ENCODE assay signal across 10 mouse cellular contexts in the genomic region with DNA sequence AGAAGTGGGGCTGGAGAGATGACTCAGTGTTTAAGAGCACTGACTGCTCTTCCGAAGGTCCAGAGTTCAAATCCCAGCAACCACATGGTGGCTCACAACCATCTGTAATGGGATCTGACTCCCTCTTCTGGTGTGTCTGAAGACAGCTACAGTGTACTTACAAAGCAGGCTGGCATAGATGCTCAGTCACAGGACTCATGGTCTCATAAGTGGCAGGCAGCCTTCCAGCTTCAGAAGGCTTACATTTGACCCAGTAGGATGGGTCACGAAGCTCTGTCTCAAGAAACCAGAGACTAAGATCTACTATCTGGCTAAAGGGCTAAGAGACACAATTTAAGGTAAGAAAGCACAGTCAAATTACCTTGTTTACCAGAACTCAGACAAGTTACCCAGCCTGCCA. TPM values are rescaled to one million over a fixed set of nuclear protein-coding genes. Genes with fewer than 3 reads are reported as not detected.
DNase-seq lines count a peak whose midpoint lies in the region; TF ChIP-seq lines count a peak whose summit lies in the region.
"Not testable (repeated sequence)": the region's sequence is repeated elsewhere in the genome, so short reads cannot be mapped to it uniquely, and the experiment has no call there.
"Had no signal": no experiment of that assay in that cellular context is flagged by ENCODE, and none has a peak within 500 bp of the region (broad histone marks: within the 10 kb centered on the region; RNA-seq: fewer than 3 reads in every experiment).

No protein-coding gene starts in this region.

- H3K79me2 ChIP-seq in heart, adult 2 months (replicated peaks; ENCODE audit: control insufficient read depth, insufficient read depth, low read length) = not testable (repeated sequence)
- H3K79me2 ChIP-seq in liver, adult 2 months (ENCODE audit: control insufficient read depth, insufficient read depth, low read length) = peaks cover 17% of the 10 kb centered on the region; the same call in 1 of the 2 replicates

- peaks cover 24% of the 10 kb centered on the region for H3K36me3 ChIP-seq in heart, adult 2 months (ENCODE audit: control insufficient read depth, insufficient read depth, low read length)
- not testable (repeated sequence) for H3K36me3 ChIP-seq in liver, adult 2 months (ENCODE audit: control insufficient read depth, insufficient read depth, low read length)

- TF ChIP-seq POLR2A in heart, adult 2 months (IDR thresholded peaks at IDR 0.05; ENCODE audit: insufficient read depth, low read depth, low read length); liver, adult 2 months (IDR thresholded peaks at IDR 0.05; ENCODE audit: extremely low read depth, insufficient read depth, low read length): not testable (repeated sequence)

- not testable (repeated sequence) for TF ChIP-seq EP300 in heart, adult 2 months (IDR thresholded peaks at IDR 0.05; ENCODE audit: insufficient read depth, low read depth, low read length)

- not testable (repeated sequence) for H3K4me1 ChIP-seq in brown adipose tissue, adult 24 weeks (ENCODE audit: control insufficient read depth, insufficient read depth, insufficient read length, low read length); heart, adult 2 months (ENCODE audit: control insufficient read depth, insufficient read depth, low read length)
- peaks cover 25% of the 10 kb centered on the region for H3K4me1 ChIP-seq in liver, adult 2 months (ENCODE audit: control insufficient read depth, insufficient read depth, low read length)

- H3K4me3 ChIP-seq in brown adipose tissue, adult 24 weeks (ENCODE audit: insufficient read depth, low read depth, low read length); gastrocnemius, adult 2 months; heart, adult 2 months; liver, adult 2 months (ENCODE audit: insufficient read depth, low read depth, low read length): not testable (repeated sequence)

- intact Hi-C loops in gastrocnemius, adult 2 months (cut with DNase I) = loop anchor here (5.0 kb wide), 1 partner anchor 40 kb away; no protein-coding TSS in a partner anchor
- intact Hi-C loops in heart, adult 2 months (cut with DNase I) = not testable (repeated sequence)

- peak overlapping the region; percentile 61 for H3K27ac ChIP-seq in brown adipose tissue, adult 24 weeks (replicated peaks; ENCODE audit: low read depth, low read length)
- peak overlapping the region; percentile 56 for H3K27ac ChIP-seq in gastrocnemius, adult 2 months
- not testable (repeated sequence) for H3K27ac ChIP-seq in heart, adult 2 months
- H3K27ac ChIP-seq in liver, adult 2 months (replicated peaks; ENCODE audit: insufficient read depth, low read depth, low read length) = peak overlapping the region; percentile 26; the same call in 1 of the 2 replicates

- H3K27me3 ChIP-seq in heart, adult 2 months (ENCODE audit: control insufficient read depth, insufficient read depth, low read length); liver, adult 2 months (ENCODE audit: control insufficient read depth, insufficient read depth, low read length): not testable (repeated sequence)

- peak; percentile 83 for DNase-seq in adipocyte (ENCODE audit: low spot score)
- DNase-seq in gastrocnemius, adult 2 months; heart, adult 2 months; liver, adult 2 months (ENCODE audit: extremely low read depth, low read depth, low spot score): not testable (repeated sequence)
- DNase-seq in heart, adult 11 months = peak; percentile 76

- TF ChIP-seq CTCF in gastrocnemius, adult 2 months (IDR thresholded peaks at IDR 0.05); liver, adult 2 months (IDR thresholded peaks at IDR 0.05; ENCODE audit: low read depth, low read length): not testable (repeated sequence)
- peak; percentile 22 for TF ChIP-seq CTCF in heart, adult 2 months (IDR thresholded peaks at IDR 0.05)

- H3K9ac ChIP-seq in heart, adult 2 months (ENCODE audit: low read depth, low read length); liver, adult 2 months (ENCODE audit: low read depth, low read length): not testable (repeated sequence)

- WGBS in heart, adult 2 months = 73% methylated on average over 2 of the region's 2 CpGs
- 80% methylated on average over 2 of the region's 2 CpGs for WGBS in liver, adult 2 months

RNA-seq across cellular contexts. Expression of gene Fermt2, which starts 42.7 kb away (rescaled TPM):
- polyA plus RNA-seq in brown adipose tissue, adult 24 weeks (2012; ENCODE audit: insufficient read depth, insufficient read length, missing spikeins) = 69.7 and 110 TPM in 2 replicates
- 100 to 1,000 TPM; 214 to 243 TPM for total RNA-seq in gastrocnemius, adult 2 months (2021)
- total RNA-seq in heart, adult 2 months (2021) = 100 to 1,000 TPM; 230 to 250 TPM
- 80.7 and 175 TPM in 2 replicates for polyA plus RNA-seq in heart, adult 2 months (2012; rRNA removed)
- 95.1 and 104 TPM in 2 replicates for total RNA-seq in liver, adult 2 months (2014; rRNA removed)
- polyA plus RNA-seq in liver, adult 2 months (2012; rRNA removed) = 37.4 and 49.7 TPM in 2 replicates
- total RNA-seq: CH12.LX, MEL had no signal
- polyA plus RNA-seq: CD4-positive, CD25-positive, alpha-beta regulatory T cell, adult 4 months; G1E had no signal
